Mouse (Mus musculus) c-Kit-positive CD71-positive TER-119-negative erythroid progenitor cells, embryonic 14.5 days (primary cell): ENCODE data around the gene Zkscan4.
"Not testable (repeated sequence)": the region's sequence is repeated elsewhere in the genome, so short reads cannot be mapped to it uniquely, and the experiment has no call there.

Experiments
- DNase-seq: peaks from one replicate; pipeline ENCODE4 v3.0.0-alpha.2; 2013; ENCODE audit warnings: low read depth

The Zkscan4 gene

GRCm38 (mm10) chr13:21478759-21479670 is at the start of gene Zkscan4, which contains the start of gene Gm10065:
Gene Zkscan4, plus strand, starts transcription at chr13:21478907.
Gene Gm10065, minus strand, starts transcription at chr13:21479441.
- DNase-seq = not testable (repeated sequence)

DNA sequence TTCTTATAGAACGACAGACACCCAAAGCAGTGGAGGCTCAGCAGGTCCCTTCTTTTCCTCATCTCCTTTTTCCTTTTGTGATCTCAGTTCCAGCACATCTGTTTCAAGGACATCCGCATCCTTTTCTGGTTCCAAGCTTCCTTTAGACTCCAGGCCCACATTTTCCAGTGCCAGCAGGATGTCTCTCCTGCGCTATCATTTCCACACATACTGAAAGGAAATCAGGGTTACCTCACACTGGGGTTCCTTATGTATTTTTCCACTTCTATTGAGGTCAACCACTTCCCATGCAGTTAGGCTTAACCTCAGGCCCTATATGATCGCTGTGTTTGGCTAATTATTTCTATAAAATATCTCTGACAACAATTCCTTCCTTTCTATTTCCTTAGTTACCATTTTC is 43.2 kb upstream of the Zkscan4 start:
- no peak for DNase-seq

DNA sequence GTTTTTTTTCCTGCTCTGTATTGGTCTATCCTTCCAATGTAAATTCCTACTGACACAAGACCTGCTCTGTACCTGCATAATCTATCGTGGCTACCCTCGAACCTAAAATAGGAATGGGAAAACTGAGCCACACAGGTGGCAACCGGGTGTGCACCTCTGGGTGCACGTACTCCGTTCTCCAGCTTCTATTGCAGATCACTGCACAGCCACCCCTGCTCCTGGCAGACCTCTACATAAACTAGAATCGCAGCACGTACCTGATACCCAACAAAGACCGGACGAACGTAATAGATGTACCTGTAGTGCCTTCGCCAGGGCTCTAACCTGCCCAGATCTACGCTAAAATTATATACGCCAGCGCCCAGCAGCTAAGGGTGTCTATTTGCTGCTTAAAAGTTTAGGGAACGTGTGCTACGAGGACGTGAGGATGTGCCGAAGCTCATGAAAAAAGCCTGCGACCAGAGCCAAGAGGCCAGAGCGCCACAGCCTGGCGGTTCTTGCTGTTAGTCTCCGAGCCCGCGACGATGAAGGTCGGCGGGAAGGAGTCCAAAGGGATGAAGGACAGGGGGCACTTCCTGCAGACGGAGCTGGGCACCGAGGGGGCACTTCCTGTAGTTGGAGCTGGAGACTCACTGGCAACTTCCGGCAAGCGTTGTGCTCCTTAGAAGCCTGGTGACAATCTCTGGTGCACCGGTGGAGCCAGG is 38.1 kb upstream of the Zkscan4 start, which contains the start of gene Pgbd1:
Gene Pgbd1, minus strand, starts transcription at position 556 of the 704 bp plus-strand sequence.
- peak; percentile 69 for DNase-seq

- no peak for DNase-seq
These were observed 37.5 kb upstream of the Zkscan4 start for GRCm38 (mm10) chr13:21441207-21441572.

GRCm38 (mm10) chr13:21446796-21447195 is 31.9 kb upstream of the Zkscan4 start:
- no peak for DNase-seq

DNA sequence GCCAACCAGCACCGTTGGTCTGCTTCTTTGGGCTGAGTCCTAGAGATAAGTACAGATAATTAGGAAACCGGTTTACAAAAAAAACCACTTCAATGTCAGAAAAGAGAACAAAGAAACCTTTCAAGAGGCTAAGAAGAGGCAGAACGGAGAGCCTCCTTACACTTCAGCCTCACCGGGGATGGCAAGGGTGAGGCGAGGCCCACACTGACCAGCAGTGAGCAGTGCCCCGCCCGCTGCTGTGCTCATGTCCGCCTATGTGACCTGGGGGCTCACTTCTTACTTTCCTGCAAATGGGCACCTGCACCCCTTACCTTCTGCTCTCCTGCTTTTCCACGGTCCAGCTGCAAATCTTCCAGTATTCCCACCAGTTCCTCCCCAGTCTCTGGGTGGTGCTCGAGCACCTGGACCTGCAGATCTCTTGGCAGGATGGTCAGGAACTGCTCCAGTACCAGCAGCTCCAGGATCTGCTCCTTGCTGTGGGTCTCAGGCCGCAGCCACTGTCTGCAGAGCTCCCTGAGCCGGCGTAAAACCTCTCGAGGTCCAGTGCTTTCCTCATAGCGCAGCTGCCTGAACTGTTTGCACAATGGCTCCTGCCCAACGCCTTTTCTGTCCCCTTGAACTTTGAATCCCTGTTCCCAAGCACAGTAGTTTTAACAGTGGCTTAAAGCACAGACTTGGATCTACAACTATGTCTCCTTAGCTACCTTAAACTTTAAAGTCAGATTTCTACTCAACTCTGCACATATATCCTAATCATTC is 30.7 kb upstream of the Zkscan4 start:
- no peak for DNase-seq

DNA sequence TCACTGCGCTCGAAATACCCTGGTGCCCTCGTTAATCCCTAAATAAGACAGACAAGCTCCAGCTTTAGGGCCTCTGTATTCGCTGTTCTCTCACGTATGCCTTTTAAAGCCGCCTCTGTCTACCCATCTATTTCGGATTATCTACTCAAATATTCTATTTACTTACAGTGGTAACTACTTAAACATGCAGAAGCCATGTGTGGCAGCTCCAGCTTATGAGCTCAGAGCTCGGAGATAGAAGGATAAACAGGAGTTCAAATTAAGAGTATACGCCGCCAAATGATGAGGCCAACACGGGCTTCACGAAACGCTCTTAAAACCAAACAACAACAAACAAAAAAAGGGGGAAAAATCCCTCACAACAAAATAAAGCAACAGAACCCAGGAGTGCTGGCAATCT is 25.7 kb upstream of the Zkscan4 start:
- no peak for DNase-seq

- DNase-seq = peak; percentile 68
These were observed 25.3 kb upstream of the Zkscan4 start, which contains the start of gene Zscan26 for GRCm38 (mm10) chr13:21453449-21453848. Gene Zscan26, minus strand, starts transcription at chr13:21453730.

GRCm38 (mm10) chr13:21454133-21454532 is 24.6 kb upstream of the Zkscan4 start:
- no peak for DNase-seq

DNA sequence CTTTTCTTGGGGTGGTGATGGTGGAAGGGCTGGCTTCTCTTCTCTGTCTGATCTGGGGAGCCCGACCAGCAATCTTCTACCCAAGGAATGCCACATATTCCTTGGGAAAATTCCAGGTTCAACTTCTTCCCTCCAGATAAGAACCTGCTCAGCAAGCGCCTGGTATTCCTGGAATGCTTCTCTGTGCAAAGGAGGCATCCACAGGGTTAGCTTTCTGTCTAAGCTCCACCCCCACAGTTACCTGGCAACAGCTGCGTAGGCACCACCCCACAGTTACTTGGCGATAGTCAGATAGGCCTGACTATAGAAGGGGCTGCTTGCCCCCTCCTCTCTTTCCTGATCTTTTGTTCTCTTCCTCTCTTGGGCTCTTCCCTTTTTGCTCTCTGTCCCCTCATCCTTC is 22.4 kb upstream of the Zkscan4 start:
- no peak for DNase-seq

DNA sequence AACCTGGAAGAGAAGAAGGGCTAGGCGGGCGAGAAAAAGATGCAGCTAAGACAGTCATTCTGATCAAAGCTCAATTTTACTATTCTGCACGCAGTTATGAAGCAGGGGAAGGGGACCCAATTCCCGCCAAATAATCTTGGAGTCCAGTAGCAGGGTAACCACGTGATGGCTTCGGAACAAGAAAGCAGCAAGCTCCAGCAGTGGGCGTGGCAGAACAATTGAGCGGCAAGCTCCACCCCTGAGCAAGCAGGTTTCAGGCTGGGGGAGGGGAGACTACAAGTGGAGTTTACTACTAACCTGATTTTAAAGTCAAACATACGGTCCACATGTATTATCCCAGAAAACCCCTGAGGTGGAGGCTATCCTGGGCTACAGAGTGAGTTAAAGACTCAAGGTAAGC is 16.2 kb upstream of the Zkscan4 start:
- not testable (repeated sequence) for DNase-seq

GRCm38 (mm10) chr13:21467336-21467735 is 11.4 kb upstream of the Zkscan4 start:
- no peak for DNase-seq

DNA sequence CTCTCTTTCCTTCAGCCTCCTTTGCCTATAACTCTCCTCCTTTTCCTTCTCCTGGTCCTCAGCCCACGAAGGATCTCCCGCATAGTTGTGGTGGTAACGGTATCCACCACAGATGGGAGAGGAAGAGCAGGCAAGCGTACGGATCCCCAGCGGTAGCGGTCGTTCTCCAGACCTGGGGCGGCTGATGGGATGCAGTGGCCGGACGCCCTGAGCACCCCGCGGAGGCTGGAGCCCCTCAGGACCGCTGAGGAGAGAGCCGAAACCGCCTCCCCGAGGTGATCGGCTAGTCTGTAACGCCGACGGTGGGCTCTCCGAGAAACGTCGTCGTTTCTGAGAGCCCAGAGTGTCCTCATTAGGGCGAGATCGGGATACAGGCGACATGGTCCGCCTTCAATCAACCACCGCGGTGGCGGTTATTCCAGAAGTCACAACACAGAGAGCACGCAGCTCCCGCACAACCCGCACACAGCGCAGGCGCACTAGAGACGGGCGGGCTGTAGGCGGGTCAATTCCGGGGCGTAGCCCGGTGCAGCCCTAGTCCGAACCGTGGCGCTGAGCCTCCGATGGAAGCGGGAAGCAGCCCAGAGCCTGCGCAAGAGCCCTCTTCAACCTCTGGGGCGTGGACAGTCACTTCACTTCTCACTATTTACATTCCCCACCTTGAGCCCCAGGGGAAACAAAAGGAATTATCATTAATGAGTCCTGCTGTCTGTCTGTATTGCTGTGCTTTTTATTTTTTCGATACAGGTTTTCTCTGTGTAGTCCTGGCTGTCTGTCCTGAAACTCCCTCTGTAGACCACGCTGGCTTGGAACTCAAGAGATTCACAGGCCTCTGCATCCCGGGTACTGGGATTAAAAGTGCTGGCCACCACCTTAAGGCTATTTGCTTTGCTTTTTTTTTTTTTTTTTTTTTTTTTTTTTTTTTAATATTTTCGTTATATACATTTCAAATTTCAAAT is 10.4 kb upstream of the Zkscan4 start, which contains the start of gene Nkapl:
Gene Nkapl, minus strand, starts transcription at position 449 of the 959 bp plus-strand sequence.
- DNase-seq = peak; percentile 88

DNA sequence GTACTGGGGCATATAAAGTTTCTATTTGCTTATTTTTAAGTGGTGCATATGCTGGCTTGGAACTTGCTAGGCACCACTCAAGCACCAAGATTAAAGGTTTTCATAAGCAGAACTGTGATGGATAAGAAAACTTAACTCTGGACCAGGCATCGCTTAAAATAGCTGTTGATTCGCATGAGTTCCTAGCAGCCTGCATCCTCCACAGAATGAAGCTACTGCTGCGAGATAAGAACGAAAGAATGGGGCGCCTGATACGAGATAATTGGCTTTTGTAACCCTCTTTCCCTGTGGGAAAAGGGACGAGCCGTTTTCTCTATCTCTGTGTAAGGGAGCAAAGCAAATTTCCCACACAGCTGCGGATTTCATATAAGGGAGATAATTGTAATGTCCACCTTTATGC is 9.6 kb upstream of the Zkscan4 start:
- no peak for DNase-seq

- DNase-seq = no peak
These were observed 6.3 kb upstream of the Zkscan4 start for GRCm38 (mm10) chr13:21472427-21472826.

- DNase-seq = no peak
These were observed 8.2 kb downstream of the Zkscan4 start for GRCm38 (mm10) chr13:21486881-21487280.

- DNase-seq = no peak
These were observed 14.1 kb downstream of the Zkscan4 start for GRCm38 (mm10) chr13:21492847-21493246.

DNA sequence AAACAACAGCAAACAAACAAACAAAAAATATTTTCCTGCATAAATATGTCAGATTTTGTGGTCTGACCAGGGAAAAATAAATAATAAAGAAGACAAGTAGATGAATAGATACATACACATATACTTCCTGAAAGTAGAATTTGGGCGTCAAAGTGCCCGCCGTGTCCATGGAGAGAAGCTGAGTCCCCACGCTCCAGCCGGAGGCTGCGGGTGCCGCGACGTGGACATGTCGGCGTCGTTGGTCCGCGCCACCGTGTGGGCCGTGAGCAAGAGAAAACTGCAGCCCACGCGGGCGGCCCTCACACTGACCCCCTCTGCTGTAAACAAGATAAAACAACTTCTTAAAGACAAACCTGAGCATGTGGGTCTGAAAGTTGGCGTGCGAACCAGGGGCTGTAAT is 16.4 kb downstream of the Zkscan4 start, which contains the start of gene AK157302:
Gene AK157302, plus strand, starts transcription at position 144 of the 400 bp plus-strand sequence.
- DNase-seq = no peak

- DNase-seq = not testable (repeated sequence)
These were observed 22.5 kb downstream of the Zkscan4 start, which contains the start of gene Gm11273 for GRCm38 (mm10) chr13:21501182-21501581. Gene Gm11273, minus strand, starts transcription at chr13:21501418.

GRCm38 (mm10) chr13:21502296-21502695 is 23.6 kb downstream of the Zkscan4 start:
- DNase-seq = no peak

DNA sequence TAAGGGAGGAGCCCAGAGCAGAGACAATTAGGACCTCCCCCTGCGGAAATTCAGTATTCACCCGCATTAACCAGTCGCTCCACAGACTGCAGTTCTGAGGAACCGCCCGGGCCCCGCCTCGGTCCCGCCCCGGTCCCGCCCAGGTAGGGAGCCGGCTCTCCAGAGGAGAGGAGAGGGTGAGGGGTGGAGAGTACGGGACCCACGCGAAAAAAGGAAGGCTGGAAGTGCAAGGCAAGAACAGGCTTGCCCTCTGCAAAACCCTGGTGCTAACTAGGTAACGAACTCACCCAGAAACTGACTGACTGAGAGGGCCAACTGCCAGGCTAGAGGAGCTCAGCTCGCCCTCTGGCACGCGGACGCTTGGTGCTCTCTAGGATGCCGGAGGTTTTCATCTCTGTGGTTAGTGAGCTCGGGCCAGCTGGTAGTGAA is 27.5 kb downstream of the Zkscan4 start:
- peak; percentile 85 for DNase-seq
